Mouse (Mus musculus): ENCODE results near the gene Fam71f2.

DNA sequence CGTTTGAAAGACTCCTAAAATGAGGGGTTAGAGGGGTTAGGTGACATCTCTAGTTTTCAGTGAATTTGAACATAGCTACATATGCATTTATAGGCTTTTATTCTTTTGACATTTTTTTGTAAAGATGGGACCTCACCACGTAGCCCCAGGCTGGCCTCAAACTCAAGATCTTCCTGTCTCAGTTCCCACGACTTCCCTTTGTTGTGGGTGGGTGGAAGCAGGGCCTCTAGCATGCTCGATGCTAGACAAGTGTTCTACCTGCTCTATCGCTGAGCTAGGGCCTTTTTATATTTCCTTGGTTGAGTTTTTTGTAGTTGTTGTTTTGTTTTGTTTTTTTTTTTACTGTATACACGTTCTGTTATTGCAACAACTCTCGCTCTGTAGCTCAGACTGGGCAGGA is 7.5 kb downstream of the Fam71f2 start:
- TF ChIP-seq CHD2 (IDR thresholded peaks at IDR 0.05; ENCODE audit: low read depth, low read length) (no peak), MAFK (IDR thresholded peaks at IDR 0.05; ENCODE audit: insufficient read depth, low read depth, low read length) (no peak), ZNF384 (IDR thresholded peaks at IDR 0.05; ENCODE audit: low read depth, low read length) (no peak), HCFC1 (IDR thresholded peaks at IDR 0.05; ENCODE audit: borderline replicate concordance, insufficient read depth, low read length) (no peak), ZC3H11A (IDR thresholded peaks at IDR 0.05; ENCODE audit: borderline replicate concordance, low read depth, low read length) (no peak)
